Mouse (Mus musculus) olfactory bulb, adult 2 months (tissue): Measurements from ENCODE around the gene Hectd4. TPM values are rescaled to one million over a fixed set of nuclear protein-coding genes. Genes with fewer than 3 reads are reported as not detected.
"Not testable (repeated sequence)": the region's sequence is repeated elsewhere in the genome, so short reads cannot be mapped to it uniquely, and the experiment has no call there.

Experiments
- H3K27ac ChIP-seq: fragments of 200-500 bp; 2 replicates; pipeline ENCODE4 v1.5.1; 2012; ENCODE audit warnings: low read depth, low read length; ENCODE audit not compliant: insufficient read depth
- H3K4me1 ChIP-seq: fragments of 200-500 bp; 2 replicates; pipeline ENCODE4 v1.6.1; 2012; ENCODE audit warnings: low read length; ENCODE audit not compliant: control insufficient read depth, insufficient read depth
- H3K4me3 ChIP-seq: fragments of 200-500 bp; 2 replicates; pipeline ENCODE4 v1.5.1; 2012; ENCODE audit warnings: mild to moderate bottlenecking, low read depth, low read length, moderate library complexity; ENCODE audit not compliant: insufficient read depth
- CTCF ChIP-seq: fragments of 200-500 bp; IDR thresholded peaks from 2 replicates; pipeline ENCODE4 v1.5.1; 2012; ENCODE audit warnings: low read depth, mild to moderate bottlenecking, low read length, moderate library complexity; ENCODE audit not compliant: insufficient read depth
- POLR2A ChIP-seq: fragments of 200-500 bp; IDR thresholded peaks from 2 replicates; pipeline ENCODE4 v1.6.1; 2012; ENCODE audit warnings: mild to moderate bottlenecking, low read depth, low read length, moderate library complexity; ENCODE audit not compliant: insufficient read depth
- whole genome bisulfite sequencing: fragments of 180-500 bp; shearing (Covaris S2); methylation state at CpG from one replicate; pipeline ENCODE4 v1.1.7; 2018; 5-methylcytosine and 5-hydroxymethylcytosine counted together
- polyA plus RNA-seq: library from polyadenylated mRNA; stranded (reverse); fragments of >200 nt; gene quantifications from 2 replicates; pipeline ENCODE4 v1.2.4, GENCODE M21; 2012; ENCODE audit warnings: low replicate concordance; ENCODE audit not compliant: missing spikeins, insufficient read depth, insufficient read length

Gene Hectd4
- polyA plus RNA-seq, 1 experiment, result not detected

DNA sequence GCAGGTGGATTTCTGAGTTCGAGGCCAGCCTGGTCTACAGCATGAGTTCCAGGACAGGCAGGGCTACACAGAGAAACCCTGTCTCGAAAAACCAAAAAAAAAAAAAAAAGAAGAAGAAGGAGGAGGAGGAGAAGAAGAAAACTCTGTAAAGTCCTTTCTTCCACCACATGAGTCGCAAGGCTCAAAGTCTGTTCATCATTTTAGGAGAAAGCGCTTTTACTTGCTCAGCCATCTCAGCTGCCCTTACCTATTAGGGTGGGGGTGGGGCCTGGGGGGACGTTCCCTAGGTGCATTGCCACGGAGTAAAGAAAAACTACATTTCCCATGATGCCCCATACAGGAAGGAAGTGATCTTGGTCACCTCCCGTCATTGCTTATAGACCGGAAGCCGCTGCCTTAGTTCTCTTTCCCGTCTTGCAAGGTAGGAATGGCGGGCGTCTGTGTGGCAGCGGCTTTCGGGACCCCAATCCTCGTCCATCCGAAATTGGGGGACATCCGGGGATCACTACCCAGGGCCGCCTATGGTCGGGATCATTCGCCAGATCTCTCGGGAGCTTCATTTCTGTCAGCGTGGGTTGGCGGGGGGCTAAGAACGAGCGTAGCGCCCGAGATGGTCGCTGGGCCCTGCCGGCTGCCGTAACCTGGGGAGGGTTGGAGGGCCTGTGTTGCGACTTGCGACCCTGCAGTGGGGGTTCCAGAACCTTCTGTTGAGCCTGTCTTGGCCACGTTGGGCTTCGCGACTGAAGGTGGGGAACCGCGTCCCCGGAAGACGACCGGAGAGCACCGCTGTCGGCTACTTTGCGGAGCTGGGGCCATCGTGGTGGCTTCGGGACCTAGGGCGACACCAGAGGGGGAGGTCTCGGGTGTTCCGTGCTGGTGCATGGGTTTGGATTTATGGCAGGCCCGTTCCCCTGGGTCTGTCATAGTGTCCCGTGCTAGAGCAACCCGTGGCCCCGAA, 15.6 kb upstream of the Hectd4 start, which contains the start of gene Rpl6:
Rpl6 (plus strand) TSS at position 350 of the 958 bp plus-strand sequence.
- TF ChIP-seq POLR2A (peak; percentile 73), CTCF (no peak)
- Histone ChIP-seq H3K4me1 (peaks cover 13% of the 10 kb centered on the region), H3K27ac (peak within 1 kb of the TSS; percentile 19; the same call in 1 of the 2 replicates), H3K4me3 (peak within 1 kb of the TSS; percentile 66)
- WGBS, result under 1% methylated on average over 52 of the region's 52 CpGs

DNA sequence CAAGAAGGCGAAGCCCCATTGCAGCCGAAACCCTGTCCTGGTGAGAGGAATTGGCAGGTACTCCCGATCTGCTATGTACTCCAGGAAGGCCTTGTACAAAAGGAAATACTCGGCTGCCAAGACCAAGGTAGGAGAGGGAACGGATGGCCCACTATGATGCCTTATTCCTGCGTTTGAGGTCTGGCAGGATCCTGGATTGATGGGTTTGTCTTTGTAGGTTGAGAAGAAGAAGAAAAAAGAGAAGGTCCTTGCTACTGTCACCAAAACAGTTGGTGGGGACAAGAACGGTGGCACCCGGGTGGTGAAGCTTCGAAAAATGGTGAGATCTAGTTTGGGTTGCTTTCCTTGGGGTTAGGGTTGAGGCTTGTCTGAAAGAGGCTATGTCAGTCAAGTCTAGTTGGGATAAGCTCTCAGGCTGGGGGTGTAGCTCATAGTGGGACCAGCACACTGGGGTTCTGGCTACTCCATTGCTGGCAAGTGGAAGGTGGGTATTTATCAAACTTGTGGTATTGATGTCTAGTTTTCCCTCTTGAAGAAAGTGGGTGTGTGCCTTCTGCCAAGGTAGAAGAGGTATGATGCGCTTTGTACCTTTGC, 14.4 kb upstream of the Hectd4 start:
- H3K4me3 ChIP-seq, H3K27ac ChIP-seq: not testable (repeated sequence)
- WGBS, result 58% methylated on average over 8 of the region's 10 CpGs
- H3K4me1 ChIP-seq, result peaks cover 13% of the 10 kb centered on the region

DNA sequence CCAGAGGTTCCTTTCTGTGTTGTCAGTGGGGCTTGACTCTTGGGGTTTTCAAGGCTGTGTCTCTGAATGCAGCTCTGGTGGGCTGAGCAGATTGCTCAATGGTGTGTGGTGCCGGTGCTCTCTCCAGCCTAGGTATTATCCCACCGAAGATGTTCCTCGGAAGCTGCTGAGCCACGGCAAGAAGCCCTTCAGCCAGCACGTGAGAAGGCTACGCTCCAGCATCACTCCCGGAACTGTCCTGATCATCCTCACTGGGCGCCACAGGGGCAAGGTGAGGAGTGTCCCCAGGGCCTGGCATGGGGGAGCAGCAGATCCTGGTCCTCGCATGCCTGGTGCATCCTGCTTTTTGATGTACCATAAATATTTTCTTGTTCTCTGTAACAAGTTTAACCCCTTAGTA, 13.5 kb upstream of the Hectd4 start:
- Histone ChIP-seq H3K4me1 (peaks cover 13% of the 10 kb centered on the region), H3K27ac (no peak overlapping the region), H3K4me3 (no peak overlapping the region)
- 72% methylated on average over 9 of the region's 9 CpGs for WGBS
- TF ChIP-seq POLR2A (no peak), CTCF (no peak)

DNA sequence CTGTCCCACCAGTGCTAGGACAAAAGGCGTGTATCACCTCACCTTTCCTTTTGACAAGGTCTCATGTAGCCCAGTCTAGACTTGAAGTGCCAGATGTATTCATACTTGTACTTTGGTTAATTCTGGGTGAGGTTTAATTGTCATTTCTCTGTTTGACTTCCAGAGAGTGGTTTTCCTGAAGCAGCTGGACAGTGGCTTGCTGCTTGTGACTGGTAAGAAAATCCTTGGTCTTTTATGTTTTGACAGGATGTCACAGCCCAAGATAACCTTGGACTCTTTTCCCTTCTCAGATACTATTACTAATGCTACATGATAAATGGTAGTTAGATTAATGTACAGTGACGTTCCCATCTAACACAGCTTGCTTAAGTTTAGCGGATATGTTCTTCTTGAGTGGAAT, 13.0 kb upstream of the Hectd4 start:
- WGBS, result 80% methylated on average over 3 of the region's 3 CpGs

DNA sequence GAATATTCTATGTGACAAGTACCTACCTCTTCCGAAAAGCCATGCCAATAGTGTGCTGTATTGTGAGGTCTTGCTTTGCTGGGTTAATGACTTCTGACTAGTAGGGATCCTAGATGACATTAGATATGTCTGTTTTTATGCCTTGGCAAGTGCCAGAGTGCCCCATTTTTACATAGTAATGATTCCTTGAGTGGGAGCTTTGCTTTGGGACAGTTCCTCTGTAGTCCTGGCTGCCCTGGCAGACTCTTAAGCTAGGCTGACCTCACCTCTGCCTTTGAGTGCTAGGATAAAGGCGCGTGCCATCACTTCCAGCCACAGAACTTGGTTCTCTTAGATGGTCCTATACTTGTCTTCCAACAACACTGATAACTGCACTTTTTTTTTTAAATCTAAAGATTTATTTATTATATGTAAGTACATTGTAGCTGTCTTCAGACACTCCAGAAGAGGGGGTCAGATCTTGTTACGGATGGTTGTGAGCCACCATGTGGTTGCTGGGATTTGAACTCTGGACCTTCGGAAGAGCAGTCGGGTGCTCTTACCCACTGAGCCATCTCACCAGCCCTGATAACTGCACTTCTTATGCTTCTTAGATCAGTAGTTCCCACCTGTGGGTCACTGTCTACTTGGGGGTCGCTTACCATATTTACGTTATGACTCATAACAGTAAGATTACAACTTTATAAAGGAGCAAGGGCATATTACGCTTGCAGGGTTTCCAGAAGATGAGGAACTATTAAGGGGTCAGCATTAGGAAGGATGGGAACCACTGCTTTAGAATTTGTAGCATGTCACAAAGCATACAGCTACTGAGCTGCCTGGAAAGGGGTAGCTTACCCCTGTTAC, 10.0 kb upstream of the Hectd4 start:
- WGBS, result 86% methylated on average over 9 of the region's 9 CpGs
- TF ChIP-seq POLR2A (no peak), CTCF (no peak)
- peaks cover 11% of the 10 kb centered on the region for H3K4me1 ChIP-seq
- H3K4me3 ChIP-seq, result no peak overlapping the region
- no peak overlapping the region for H3K27ac ChIP-seq

More for the DNA sequence above, 13.0 kb upstream of the Hectd4 start:
- no peak overlapping the region for H3K27ac ChIP-seq
- H3K4me1 ChIP-seq, result peaks cover 13% of the 10 kb centered on the region
- no peak overlapping the region for H3K4me3 ChIP-seq
- TF ChIP-seq POLR2A, result no peak
- TF ChIP-seq CTCF, result no peak

DNA sequence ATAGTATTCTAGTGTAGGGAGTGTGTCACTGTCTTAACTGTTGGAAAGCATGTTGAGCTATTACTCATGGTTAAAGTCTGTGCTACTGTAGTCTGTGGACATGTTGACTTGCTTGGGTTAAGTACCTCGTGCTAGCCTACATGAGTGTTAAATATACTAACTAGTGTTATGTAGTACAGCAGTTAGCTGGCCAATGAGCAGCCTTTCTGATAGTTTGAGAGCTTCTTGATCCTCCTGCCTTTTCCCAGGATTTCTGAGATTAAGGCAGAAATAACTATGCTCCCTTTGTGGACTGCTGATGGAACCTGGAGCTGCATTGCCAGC, 9.5 kb upstream of the Hectd4 start:
- WGBS, result 64% methylated on average over 1 of the region's 1 CpGs
- Histone ChIP-seq H3K27ac (no peak overlapping the region), H3K4me3 (no peak overlapping the region), H3K4me1 (peaks cover 11% of the 10 kb centered on the region)
- no peak for TF ChIP-seq CTCF
- no peak for TF ChIP-seq POLR2A

DNA sequence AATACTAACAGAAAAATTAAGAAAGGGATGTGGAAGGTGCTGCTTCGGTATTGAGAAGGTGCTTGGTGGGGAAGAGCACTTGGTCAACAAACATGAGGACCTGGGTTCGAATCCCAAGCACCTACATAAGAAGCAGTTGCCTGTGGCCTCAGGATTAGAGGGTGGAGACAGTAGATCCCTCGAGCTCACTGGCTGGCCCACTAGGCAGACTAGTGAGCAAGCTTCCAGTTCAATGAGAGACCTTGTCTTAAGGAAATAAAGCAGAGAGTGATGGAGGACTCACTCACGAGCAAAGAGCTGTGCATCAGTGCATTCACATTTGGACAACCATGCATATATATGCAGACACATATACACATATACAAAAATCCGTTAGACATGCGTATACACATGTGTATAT, 7.9 kb upstream of the Hectd4 start:
- Histone ChIP-seq H3K4me3 (no peak overlapping the region), H3K4me1 (peaks cover 5% of the 10 kb centered on the region), H3K27ac (no peak overlapping the region)
- TF ChIP-seq POLR2A, result no peak
- no peak for TF ChIP-seq CTCF
- 88% methylated on average over 6 of the region's 6 CpGs for WGBS

DNA sequence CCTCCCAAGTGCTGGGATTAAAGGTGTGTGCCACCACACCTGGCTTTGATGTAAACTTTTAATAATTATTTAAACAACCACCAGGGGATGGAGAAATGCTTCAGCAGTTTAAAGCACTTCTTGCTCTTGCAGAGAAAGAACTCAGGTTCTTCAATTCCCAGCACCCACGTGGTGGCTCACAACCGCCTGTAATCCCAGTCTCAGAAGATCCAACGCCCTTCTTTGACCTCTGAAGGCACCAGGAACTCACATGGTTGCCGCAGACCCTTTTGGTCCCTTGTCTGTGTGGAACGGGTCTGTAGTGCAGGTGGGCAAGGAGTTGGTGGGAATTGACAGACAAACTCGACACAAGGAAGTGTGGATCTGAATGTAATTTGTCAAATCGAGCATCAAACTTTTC, 5.3 kb upstream of the Hectd4 start:
- H3K27ac ChIP-seq, result no peak overlapping the region
- no peak for TF ChIP-seq POLR2A
- TF ChIP-seq CTCF, result no peak
- H3K4me3 ChIP-seq, result no peak overlapping the region
- 55% methylated on average over 7 of the region's 7 CpGs for WGBS
- no peaks in the 10 kb centered on the region for H3K4me1 ChIP-seq

DNA sequence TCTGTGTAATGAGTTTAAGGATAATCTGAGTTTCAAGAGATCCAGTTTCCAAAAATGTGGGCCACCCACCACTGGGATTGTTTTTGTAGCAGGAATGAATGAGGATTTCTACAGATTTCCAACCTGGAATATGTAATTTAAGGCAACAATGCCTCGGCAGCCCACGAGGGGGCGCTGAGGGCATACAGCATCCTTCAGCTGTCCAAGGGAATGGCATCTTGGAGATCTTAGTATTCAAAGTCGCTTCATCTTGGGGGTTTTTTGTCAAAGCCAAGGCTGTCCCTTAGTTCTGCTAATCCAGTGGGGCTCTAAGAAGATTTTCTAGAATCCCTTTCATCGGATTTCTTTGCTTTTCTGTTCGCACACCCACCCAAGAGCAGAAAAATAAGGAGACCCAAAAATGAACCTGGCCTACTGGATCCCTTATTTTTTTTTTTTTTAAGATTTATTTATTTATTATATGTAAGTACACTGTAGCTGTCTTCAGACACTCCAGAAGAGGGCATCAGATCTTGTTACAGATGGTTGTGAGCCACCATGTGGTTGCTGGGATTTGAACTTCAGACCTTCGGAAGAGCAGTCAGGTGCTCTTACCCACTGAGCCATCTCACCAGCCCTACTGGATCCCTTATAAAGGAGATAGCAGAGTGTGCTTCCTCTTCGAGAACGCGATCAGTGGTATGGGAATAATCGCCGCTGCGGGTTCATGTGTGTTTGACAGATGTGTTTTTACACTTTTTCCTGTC, 4.5 kb upstream of the Hectd4 start:
- 49% methylated on average over 13 of the region's 13 CpGs for WGBS
- Histone ChIP-seq H3K27ac (no peak overlapping the region), H3K4me1 (no peaks in the 10 kb centered on the region), H3K4me3 (no peak overlapping the region)
- TF ChIP-seq POLR2A, result no peak
- TF ChIP-seq CTCF, result peak; percentile 77
